20 mouse cellular contexts compared by ENCODE assay signal in the genomic region with DNA sequence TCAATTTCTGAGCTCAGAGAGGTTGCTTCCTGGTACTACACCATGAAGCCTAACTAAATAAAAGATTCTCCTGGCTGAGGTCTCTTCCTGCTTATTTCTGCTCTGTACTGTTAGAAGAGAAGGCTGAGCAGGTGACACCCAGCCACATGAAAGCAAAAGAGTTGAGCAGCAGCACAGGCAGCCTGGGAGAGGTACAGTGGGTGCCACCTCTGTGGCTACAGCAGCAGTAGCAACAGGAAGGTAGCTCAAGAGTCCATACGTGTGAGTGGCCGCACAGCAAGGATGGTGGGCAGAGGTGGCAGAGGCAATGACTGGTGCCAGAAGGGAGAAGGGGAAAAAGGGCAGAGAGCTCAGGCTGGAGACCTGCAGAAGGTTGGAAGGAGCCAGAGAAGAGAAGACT. TPM values are rescaled to one million over a fixed set of nuclear protein-coding genes. Genes with fewer than 3 reads are reported as not detected.
DNase-seq lines count a peak whose midpoint lies in the region; ATAC-seq and TF ChIP-seq lines count a peak whose summit lies in the region.
"Had no signal": no experiment of that assay in that cellular context is flagged by ENCODE, and none has a peak within 500 bp of the region (broad histone marks: within the 10 kb centered on the region; RNA-seq: fewer than 3 reads in every experiment).

No protein-coding gene starts in this region.

- no peaks in the 10 kb centered on the region for H3K4me1 ChIP-seq in spleen, adult 2 months (ENCODE audit: control insufficient read depth, insufficient read depth, insufficient read length)
- peaks cover 6% of the 10 kb centered on the region; the same call in 1 of the 2 replicates for H3K4me1 ChIP-seq in limb, embryonic 10.5 days
- H3K4me1 ChIP-seq in liver, postnatal 0 days (ENCODE audit: insufficient read depth): no peaks in the 10 kb centered on the region
- H3K4me1 ChIP-seq: embryonic facial prominence, embryonic 10.5 days; kidney, embryonic 15.5 days; liver, embryonic 12.5 days; lung, embryonic 15.5 days; megakaryocyte, embryonic 14.5 days had no signal

- H3K4me3 ChIP-seq in spleen, adult 2 months (ENCODE audit: extremely low read depth, insufficient read depth, insufficient read length): no peak overlapping the region
- H3K4me3 ChIP-seq in limb, embryonic 10.5 days: no peak overlapping the region
- H3K4me3 ChIP-seq in liver, postnatal 0 days (ENCODE audit: low read depth, low read length): no peak overlapping the region
- H3K4me3 ChIP-seq: embryonic facial prominence, embryonic 10.5 days; forebrain, embryonic 13.5 days; heart, embryonic 12.5 days; kidney, embryonic 15.5 days; liver, embryonic 12.5 days; lung, embryonic 15.5 days; megakaryocyte, embryonic 14.5 days had no signal

- WGBS in spleen, adult 2 months: 54% methylated on average over 2 of the region's 2 CpGs
- 89% methylated on average over 2 of the region's 2 CpGs for WGBS in limb, embryonic 10.5 days
- WGBS in liver, postnatal 0 days (ENCODE audit: insufficient replicate concordance): 80% methylated on average over 2 of the region's 2 CpGs

- no peaks in the 10 kb centered on the region for H3K9me3 ChIP-seq in limb, embryonic 10.5 days (replicated peaks)
- H3K9me3 ChIP-seq in liver, postnatal 0 days (ENCODE audit: low read length): no peaks in the 10 kb centered on the region
- H3K9me3 ChIP-seq: embryonic facial prominence, embryonic 10.5 days; forebrain, embryonic 13.5 days; heart, embryonic 12.5 days; kidney, embryonic 15.5 days; liver, embryonic 12.5 days; lung, embryonic 15.5 days; megakaryocyte, embryonic 14.5 days had no signal

- H3K9ac ChIP-seq in liver, postnatal 0 days (replicated peaks): no peak overlapping the region
- H3K9ac ChIP-seq: forebrain, embryonic 13.5 days; heart, embryonic 12.5 days; kidney, embryonic 15.5 days; liver, embryonic 12.5 days; lung, embryonic 15.5 days had no signal

- ATAC-seq in liver, postnatal 0 days: no peak
- ATAC-seq: forebrain, embryonic 13.5 days; liver, embryonic 12.5 days had no signal

- no peak for TF ChIP-seq CTCF in spleen, adult 2 months (IDR thresholded peaks at IDR 0.05; ENCODE audit: extremely low read depth, insufficient read depth, insufficient read length, insufficient replicate concordance)
- no peak for TF ChIP-seq CTCF in liver, postnatal 0 days (IDR thresholded peaks at IDR 0.05; ENCODE audit: low read depth)

- peak overlapping the region; percentile 82 for H3K27ac ChIP-seq in spleen, adult 2 months (ENCODE audit: insufficient read depth, low read length)
- no peak overlapping the region for H3K27ac ChIP-seq in limb, embryonic 10.5 days
- no peak overlapping the region for H3K27ac ChIP-seq in liver, postnatal 0 days (ENCODE audit: low read depth)
- H3K27ac ChIP-seq: embryonic facial prominence, embryonic 10.5 days; forebrain, embryonic 13.5 days; kidney, embryonic 15.5 days; liver, embryonic 12.5 days; lung, embryonic 15.5 days had no signal

- H3K4me2 ChIP-seq in liver, postnatal 0 days (ENCODE audit: low read depth, low read length): no peak overlapping the region
- H3K4me2 ChIP-seq: forebrain, embryonic 13.5 days; heart, embryonic 12.5 days; kidney, embryonic 15.5 days; liver, embryonic 12.5 days; lung, embryonic 15.5 days had no signal

- no peak for TF ChIP-seq EP300 in liver, postnatal 0 days (IDR thresholded peaks at IDR 0.05; ENCODE audit: low read depth)

- no peak for TF ChIP-seq POLR2A in spleen, adult 2 months (IDR thresholded peaks at IDR 0.05; ENCODE audit: low read depth, low read length)

- no peaks in the 10 kb centered on the region for H3K27me3 ChIP-seq in spleen, adult 2 months (ENCODE audit: control insufficient read depth, insufficient read depth, low read length)
- H3K27me3 ChIP-seq in limb, embryonic 10.5 days (ENCODE audit: low read depth, poor library complexity, severe bottlenecking): no peaks in the 10 kb centered on the region
- H3K27me3 ChIP-seq in liver, postnatal 0 days (ENCODE audit: insufficient read depth, low read length): no peaks in the 10 kb centered on the region
- H3K27me3 ChIP-seq: heart, embryonic 12.5 days; kidney, embryonic 15.5 days; liver, embryonic 12.5 days; lung, embryonic 15.5 days had no signal

- no peaks in the 10 kb centered on the region for H3K36me3 ChIP-seq in spleen, adult 2 months (ENCODE audit: control insufficient read depth, insufficient read depth, low read length)
- H3K36me3 ChIP-seq in limb, embryonic 10.5 days: no peaks in the 10 kb centered on the region
- H3K36me3 ChIP-seq in liver, postnatal 0 days (replicated peaks; ENCODE audit: insufficient read depth, low read length): no peaks in the 10 kb centered on the region
- H3K36me3 ChIP-seq: embryonic facial prominence, embryonic 10.5 days; heart, embryonic 12.5 days; kidney, embryonic 15.5 days; liver, embryonic 12.5 days; lung, embryonic 15.5 days had no signal

- peak; percentile 18 for DNase-seq in lung, postnatal 25 days (ENCODE audit: low spot score)
- no peak for DNase-seq in lung, postnatal 10 days
- DNase-seq in T-cell, adult 2 months (ENCODE audit: low spot score): peak; percentile 89
- peak; percentile 12 to 41 for DNase-seq in spleen, adult 2 months (ENCODE audit: low read depth in 1 of 2, low spot score in 2 of 2)
- peak; percentile 76 to 87 for DNase-seq in thymus, postnatal 36 days
- no peak for DNase-seq in right cerebral cortex, adult 18-20 months
- DNase-seq in limb, embryonic 10.5 days (ENCODE audit: low spot score): no peak
- no peak for DNase-seq in liver, postnatal 0 days
- DNase-seq: B cell, adult 2 months; cerebellum, adult 11-12 months; heart, postnatal 4 days had no signal

RNA-seq across cellular contexts. Expression of gene Olig3, which starts 34.6 kb away (rescaled TPM):
- 0.04 TPM in 1 of 2 replicates, not detected in the other for polyA plus RNA-seq in spleen, adult 2 months (2012; rRNA removed)
- polyA plus RNA-seq in limb, embryonic 10.5 days (2016; fragmentation: Nextera tagmentation; extraction: Ambion mirVana): not detected in 2 replicates
- polyA plus RNA-seq in liver, postnatal 0 days (2015; fragmentation: Nextera tagmentation; extraction: Ambion mirVana): not detected in 2 replicates
- polyA plus RNA-seq: kidney, embryonic 15.5 days; limb, embryonic 11.5 days; liver, embryonic 12.5 days; lung, embryonic 15.5 days; stomach, embryonic 14.5 days had no signal

Comparison
In these comparisons a context has a peak if more than half of its experiments do, and no peak if none do; other contexts are left out.
1. DNase-seq: peak in lung, postnatal 25 days (single experiment), T-cell, adult 2 months (single experiment), spleen, adult 2 months (2 of 2) and thymus, postnatal 36 days (2 of 2); none in lung, postnatal 10 days (single experiment), right cerebral cortex, adult 18-20 months (single experiment), limb, embryonic 10.5 days (single experiment) and liver, postnatal 0 days (single experiment).